Mouse (Mus musculus) heart, embryonic 16.5 days (tissue): ENCODE data around the gene E130114P18Rik. TPM values are rescaled to one million over a fixed set of nuclear protein-coding genes. Genes with fewer than 3 reads are reported as not detected.
A peak's percentile ranks its signal among the peaks of the same experiment; 100 is the strongest.

Experiments
- ATAC-seq: fragments of 200-750 bp; cut with Nextera tagmentation; replicated peaks from 2 replicates; pipeline ENCODE4 v1.8.0; 2017; ENCODE audit warnings: moderate number of reproducible peaks; ENCODE audit not compliant: insufficient read depth, low FRiP score; ENCODE audit errors: extremely low read depth
- H3K27ac ChIP-seq: fragments of 300-500 bp; sonication (generic); 2 replicates; pipeline ENCODE4 v1.5.1; 2014; ENCODE audit warnings: mild to moderate bottlenecking, low read length, control low read depth, moderate library complexity
- H3K27me3 ChIP-seq: fragments of 300-500 bp; sonication (generic); 2 replicates; pipeline ENCODE4 v1.6.1; 2014; ENCODE audit warnings: low read length, mixed read lengths; ENCODE audit not compliant: control insufficient read depth, insufficient read depth
- H3K36me3 ChIP-seq: fragments of 300-500 bp; sonication (generic); 2 replicates; pipeline ENCODE4 v1.6.1; 2014; ENCODE audit not compliant: control insufficient read depth, insufficient read depth
- H3K4me1 ChIP-seq: fragments of 300-500 bp; sonication (generic); 2 replicates; pipeline ENCODE4 v1.6.1; 2014; ENCODE audit warnings: low read length, mixed read lengths; ENCODE audit not compliant: control insufficient read depth, insufficient read depth
- H3K4me2 ChIP-seq: fragments of 300-500 bp; sonication (generic); 2 replicates; pipeline ENCODE4 v1.6.1; 2014; ENCODE audit warnings: low read depth, mild to moderate bottlenecking, control low read depth, low read length
- H3K4me3 ChIP-seq: fragments of 300-500 bp; sonication (generic); 2 replicates; pipeline ENCODE4 v1.5.1; 2014; ENCODE audit warnings: mild to moderate bottlenecking, control low read depth, low read length
- H3K9ac ChIP-seq: fragments of 300-500 bp; sonication (generic); 2 replicates; pipeline ENCODE4 v1.6.1; 2014; ENCODE audit warnings: low read length, control low read depth
- H3K9me3 ChIP-seq: fragments of 300-500 bp; sonication (generic); replicated peaks from 2 replicates; pipeline ENCODE4 v1.6.1; 2016; ENCODE audit warnings: low read length; ENCODE audit not compliant: control insufficient read depth
- WGBS: fragments of 180-500 bp; shearing (Covaris S2); extraction: QIAGEN DNeasy Blood & Tissue Kit; methylation state at CpG from one replicate; pipeline ENCODE4 v1.1.7; 2014; 5-methylcytosine and 5-hydroxymethylcytosine counted together
- polyA plus RNA-seq: library from polyadenylated mRNA; unstranded; fragments of >200 nt; fragmentation: Nextera tagmentation; extraction: Ambion mirVana; gene quantifications from 2 replicates; pipeline ENCODE4 v1.2.1, GENCODE M21; 2015

Gene E130114P18Rik
- polyA plus RNA-seq, 1 experiment from 2014 or later: 0.75 TPM

GRCm38 (mm10) chr4:97752276-97753010 is 25.4 kb downstream of the E130114P18Rik start:
- Histone ChIP-seq H3K9ac (peak overlapping the region; percentile 84), H3K27ac (peak overlapping the region; percentile 98), H3K9me3 (no peaks in the 10 kb centered on the region), H3K27me3 (no peaks in the 10 kb centered on the region), H3K4me2 (peak overlapping the region; percentile 93), H3K4me1 (peaks cover 25% of the 10 kb centered on the region), H3K36me3 (no peaks in the 10 kb centered on the region), H3K4me3 (peak overlapping the region; percentile 62)
- 40% methylated on average over 5 of the region's 5 CpGs for WGBS
- no peak for ATAC-seq

DNA sequence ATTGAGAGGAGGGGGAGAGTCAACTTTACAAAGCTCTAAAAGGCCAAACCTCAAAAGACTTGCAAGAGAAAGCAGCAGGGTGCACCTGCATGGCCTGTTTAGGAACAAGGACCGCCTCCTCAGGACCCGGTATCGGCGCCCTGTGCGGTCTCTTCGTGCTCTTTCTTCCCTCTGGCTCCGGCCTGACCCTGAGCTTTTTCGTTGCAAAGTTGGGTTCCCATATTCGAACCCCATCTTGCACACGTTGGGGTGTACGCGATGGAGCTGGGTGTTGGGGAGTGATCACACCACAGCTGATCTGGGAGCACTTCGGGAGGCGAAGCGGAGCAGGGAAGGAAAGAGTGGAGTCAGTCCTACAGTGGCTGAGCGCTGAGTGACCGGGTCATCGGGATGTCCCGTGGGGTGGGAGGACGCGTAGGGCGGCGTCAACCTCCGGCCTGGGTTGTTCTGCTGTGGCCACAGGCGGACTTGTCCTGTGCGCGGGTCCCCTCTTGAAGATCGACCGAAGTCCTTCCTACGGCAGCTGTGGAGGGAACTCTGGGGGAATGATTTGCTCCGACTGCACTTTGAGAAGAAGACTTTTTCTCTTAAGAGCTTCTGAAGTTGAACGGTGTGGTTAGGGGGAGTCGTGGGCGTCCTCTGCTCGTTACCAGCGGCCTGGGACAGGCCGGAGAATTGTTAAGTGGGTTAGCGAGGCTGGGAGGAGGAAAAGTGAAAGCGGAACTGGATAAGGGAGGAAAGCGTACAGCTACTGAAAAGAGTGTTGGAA is 26.2 kb downstream of the E130114P18Rik start:
- H3K27me3 ChIP-seq: no peaks in the 10 kb centered on the region
- H3K9me3 ChIP-seq: no peaks in the 10 kb centered on the region
- H3K27ac ChIP-seq: peak overlapping the region; percentile 98
- H3K4me1 ChIP-seq: peaks cover 25% of the 10 kb centered on the region
- H3K36me3 ChIP-seq: no peaks in the 10 kb centered on the region
- H3K4me2 ChIP-seq: peak overlapping the region; percentile 93
- under 1% methylated on average over 40 of the region's 40 CpGs for WGBS
- H3K9ac ChIP-seq: peak overlapping the region; percentile 84
- peak overlapping the region; percentile 62 for H3K4me3 ChIP-seq
- ATAC-seq: peak; percentile 80

DNA sequence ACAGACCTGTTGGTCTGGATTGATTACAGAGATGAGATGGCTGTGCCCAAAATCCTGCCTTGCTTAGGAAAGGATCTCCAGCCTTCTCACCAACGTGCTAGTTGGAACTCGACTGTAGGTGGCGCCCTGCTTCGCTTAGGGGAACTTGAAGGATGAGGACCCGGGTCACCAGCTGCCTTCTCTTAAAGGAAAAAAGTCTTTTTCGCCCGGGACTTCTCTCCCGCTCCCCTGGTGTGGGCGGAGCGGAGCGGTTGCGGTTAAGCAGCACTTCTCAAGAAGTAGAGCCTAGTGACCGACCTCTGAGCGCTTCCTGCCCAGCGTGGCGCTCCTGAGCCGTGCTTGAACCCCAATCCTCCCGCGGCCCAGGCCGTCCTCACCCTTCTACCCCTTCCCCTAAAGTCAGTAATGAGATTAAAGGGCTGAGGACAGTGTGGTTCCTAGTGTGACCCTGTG is 26.8 kb downstream of the E130114P18Rik start:
- H3K4me3 ChIP-seq: peak overlapping the region; percentile 62
- H3K4me1 ChIP-seq: peaks cover 25% of the 10 kb centered on the region
- no peaks in the 10 kb centered on the region for H3K36me3 ChIP-seq
- no peaks in the 10 kb centered on the region for H3K27me3 ChIP-seq
- peak overlapping the region; percentile 98 for H3K27ac ChIP-seq
- no peaks in the 10 kb centered on the region for H3K9me3 ChIP-seq
- H3K4me2 ChIP-seq: peak overlapping the region; percentile 93
- under 1% methylated on average over 20 of the region's 20 CpGs for WGBS
- H3K9ac ChIP-seq: peak overlapping the region; percentile 84
- peak; percentile 79 for ATAC-seq

DNA sequence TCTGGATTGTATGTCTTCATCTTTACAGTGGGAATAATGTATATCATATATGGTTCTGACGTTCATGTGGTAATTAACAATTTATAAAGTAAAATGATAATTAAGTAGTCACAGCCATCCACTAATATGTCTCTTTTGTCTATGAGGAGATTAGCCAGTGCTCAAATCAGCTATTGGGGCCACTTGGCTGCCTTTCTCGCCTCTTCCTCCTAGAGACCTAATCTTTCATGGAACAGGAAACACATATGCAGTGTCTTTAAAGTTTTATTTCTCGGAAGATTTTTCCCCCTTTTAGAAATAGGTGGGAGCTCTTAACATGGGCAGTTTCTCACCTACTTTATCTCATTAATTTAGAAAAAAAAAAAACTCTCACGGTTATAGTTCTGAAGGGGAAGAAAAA is 27.5 kb downstream of the E130114P18Rik start:
- Histone ChIP-seq H3K27ac (peak overlapping the region; percentile 98), H3K4me2 (peak overlapping the region; percentile 93; the same call in 1 of the 2 replicates), H3K27me3 (no peaks in the 10 kb centered on the region), H3K4me1 (peaks cover 25% of the 10 kb centered on the region), H3K4me3 (no peak overlapping the region), H3K9ac (peak overlapping the region; percentile 31; the same call in 1 of the 2 replicates), H3K36me3 (no peaks in the 10 kb centered on the region), H3K9me3 (no peaks in the 10 kb centered on the region)
- no peak for ATAC-seq
- WGBS: 40% methylated on average over 4 of the region's 4 CpGs

GRCm38 (mm10) chr4:97746106-97746900 is 31.6 kb downstream of the E130114P18Rik start:
- 10% methylated on average over 19 of the region's 19 CpGs for WGBS
- H3K4me3 ChIP-seq: peak overlapping the region; percentile 62
- H3K9ac ChIP-seq: peak overlapping the region; percentile 84
- peak overlapping the region; percentile 90 for H3K4me2 ChIP-seq
- no peak for ATAC-seq
- no peaks in the 10 kb centered on the region for H3K9me3 ChIP-seq
- peaks cover 5% of the 10 kb centered on the region for H3K4me1 ChIP-seq
- no peak overlapping the region for H3K27ac ChIP-seq
- no peaks in the 10 kb centered on the region for H3K27me3 ChIP-seq
- H3K36me3 ChIP-seq: no peaks in the 10 kb centered on the region

- H3K9ac ChIP-seq: peak overlapping the region; percentile 84
- ATAC-seq: peak; percentile 73
- H3K27ac ChIP-seq: no peak overlapping the region
- 9% methylated on average over 32 of the region's 32 CpGs for WGBS
- H3K4me1 ChIP-seq: no peaks in the 10 kb centered on the region; the same call in 1 of the 2 replicates
- no peaks in the 10 kb centered on the region for H3K27me3 ChIP-seq
- no peaks in the 10 kb centered on the region for H3K9me3 ChIP-seq
- H3K36me3 ChIP-seq: no peaks in the 10 kb centered on the region
- H3K4me2 ChIP-seq: peak overlapping the region; percentile 90
- peak overlapping the region; percentile 62 for H3K4me3 ChIP-seq
Measured at GRCm38 (mm10) chr4:97745296-97746105, 32.4 kb downstream of the E130114P18Rik start.

DNA sequence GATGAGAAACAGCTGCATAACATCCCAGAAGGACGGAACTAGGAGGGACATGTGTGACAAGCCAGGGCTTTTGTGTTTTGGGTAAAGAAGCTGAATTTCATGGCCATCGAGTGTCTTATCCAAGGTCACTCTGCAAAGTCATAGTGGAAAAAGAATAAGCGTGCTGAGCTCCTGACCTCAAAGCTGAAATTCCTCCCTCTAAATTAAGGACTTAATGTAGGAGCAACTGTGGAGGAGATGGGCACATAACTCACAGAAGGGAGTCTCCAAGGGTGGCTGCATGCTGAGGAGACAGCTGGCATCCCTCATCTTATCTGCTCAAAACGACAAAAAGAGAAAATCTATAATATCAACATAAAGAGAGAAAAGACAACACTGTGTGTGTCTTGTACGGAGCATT is 33.9 kb downstream of the E130114P18Rik start:
- no peak for ATAC-seq
- 60% methylated on average over 5 of the region's 5 CpGs for WGBS
- no peaks in the 10 kb centered on the region for H3K36me3 ChIP-seq

GRCm38 (mm10) chr4:97733392-97733791 is 44.5 kb downstream of the E130114P18Rik start:
- WGBS: 57% methylated on average over 1 of the region's 1 CpGs
- Histone ChIP-seq H3K4me1 (no peaks in the 10 kb centered on the region), H3K27ac (no peak overlapping the region), H3K36me3 (no peaks in the 10 kb centered on the region), H3K4me3 (no peak overlapping the region), H3K4me2 (no peak overlapping the region), H3K9ac (no peak overlapping the region), H3K9me3 (no peaks in the 10 kb centered on the region), H3K27me3 (no peaks in the 10 kb centered on the region)
- no peak for ATAC-seq

More for the DNA sequence above, 33.9 kb downstream of the E130114P18Rik start:
- Histone ChIP-seq H3K9ac (no peak overlapping the region), H3K9me3 (0 out of 2 replicates have a peak, but pooled peaks cover 2% of the 10 kb centered on the region), H3K4me2 (no peak overlapping the region), H3K4me3 (no peak overlapping the region), H3K4me1 (no peaks in the 10 kb centered on the region; the same call in 1 of the 2 replicates), H3K27ac (no peak overlapping the region), H3K27me3 (no peaks in the 10 kb centered on the region)
